Mouse (Mus musculus): Measurements from ENCODE around the gene Clta. TPM values are rescaled to one million over a fixed set of nuclear protein-coding genes. Genes with fewer than 3 reads are reported as not detected.
"Not testable (repeated sequence)": the region's sequence is repeated elsewhere in the genome, so short reads cannot be mapped to it uniquely, and the experiment has no call there.

Gene Clta
- polyA plus RNA-seq, 1 experiment: not detected

GRCm38 (mm10) chr4:44028303-44029135, 24.3 kb downstream of the Clta start:
- no peak for TF ChIP-seq POLR2A (IDR thresholded peaks at IDR 0.05; ENCODE audit: insufficient read depth, low read depth, low read length)
- TF ChIP-seq CTCF (IDR thresholded peaks at IDR 0.05; ENCODE audit: insufficient read depth, low read depth, low read length): no peak
- 26% methylated on average over 16 of the region's 16 CpGs for WGBS
- Histone ChIP-seq H3K27ac (ENCODE audit: insufficient read depth, low read depth, low read length) (peak overlapping the region; percentile 90), H3K4me1 (ENCODE audit: control insufficient read depth, insufficient read depth, low read length) (peaks cover 22% of the 10 kb centered on the region), H3K4me3 (ENCODE audit: insufficient read depth, low read depth, low read length) (no peak overlapping the region)

- WGBS: 69% methylated on average over 15 of the region's 15 CpGs
- Histone ChIP-seq H3K4me3 (ENCODE audit: insufficient read depth, low read depth, low read length) (no peak overlapping the region), H3K4me1 (ENCODE audit: control insufficient read depth, insufficient read depth, low read length) (peaks cover 19% of the 10 kb centered on the region), H3K27ac (ENCODE audit: insufficient read depth, low read depth, low read length) (no peak overlapping the region)
- no peak for TF ChIP-seq CTCF (IDR thresholded peaks at IDR 0.05; ENCODE audit: insufficient read depth, low read depth, low read length)
- TF ChIP-seq POLR2A (IDR thresholded peaks at IDR 0.05; ENCODE audit: insufficient read depth, low read depth, low read length): no peak
These were observed 25.4 kb downstream of the Clta start for GRCm38 (mm10) chr4:44029661-44030066.

- Histone ChIP-seq H3K4me3 (ENCODE audit: insufficient read depth, low read depth, low read length) (no peak overlapping the region), H3K4me1 (ENCODE audit: control insufficient read depth, insufficient read depth, low read length) (peaks cover 17% of the 10 kb centered on the region), H3K27ac (ENCODE audit: insufficient read depth, low read depth, low read length) (no peak overlapping the region)
- TF ChIP-seq POLR2A (IDR thresholded peaks at IDR 0.05; ENCODE audit: insufficient read depth, low read depth, low read length) (no peak), CTCF (IDR thresholded peaks at IDR 0.05; ENCODE audit: insufficient read depth, low read depth, low read length) (no peak)
- WGBS: 57% methylated on average over 5 of the region's 5 CpGs
These were observed 27.3 kb downstream of the Clta start for GRCm38 (mm10) chr4:44031521-44031920.

GRCm38 (mm10) chr4:44036455-44036854, 32.2 kb downstream of the Clta start:
- TF ChIP-seq POLR2A (IDR thresholded peaks at IDR 0.05; ENCODE audit: insufficient read depth, low read depth, low read length) (no peak), CTCF (IDR thresholded peaks at IDR 0.05; ENCODE audit: insufficient read depth, low read depth, low read length) (no peak)
- no peak overlapping the region for H3K27ac ChIP-seq (ENCODE audit: insufficient read depth, low read depth, low read length)
- WGBS: 76% methylated on average over 5 of the region's 5 CpGs
- H3K4me3 ChIP-seq (ENCODE audit: insufficient read depth, low read depth, low read length): no peak overlapping the region
- no peaks in the 10 kb centered on the region for H3K4me1 ChIP-seq (ENCODE audit: control insufficient read depth, insufficient read depth, low read length)

- Histone ChIP-seq H3K27ac (ENCODE audit: insufficient read depth, low read depth, low read length) (no peak overlapping the region), H3K4me1 (ENCODE audit: control insufficient read depth, insufficient read depth, low read length) (no peaks in the 10 kb centered on the region), H3K4me3 (ENCODE audit: insufficient read depth, low read depth, low read length) (no peak overlapping the region)
- no peak for TF ChIP-seq CTCF (IDR thresholded peaks at IDR 0.05; ENCODE audit: insufficient read depth, low read depth, low read length)
- no peak for TF ChIP-seq POLR2A (IDR thresholded peaks at IDR 0.05; ENCODE audit: insufficient read depth, low read depth, low read length)
- WGBS: 92% methylated on average over 4 of the region's 4 CpGs
These were observed 36.5 kb downstream of the Clta start for GRCm38 (mm10) chr4:44040802-44041201.

GRCm38 (mm10) chr4:44042429-44042828, 38.2 kb downstream of the Clta start:
- no peaks in the 10 kb centered on the region for H3K4me1 ChIP-seq (ENCODE audit: control insufficient read depth, insufficient read depth, low read length)
- no peak for TF ChIP-seq POLR2A (IDR thresholded peaks at IDR 0.05; ENCODE audit: insufficient read depth, low read depth, low read length)
- no peak for TF ChIP-seq CTCF (IDR thresholded peaks at IDR 0.05; ENCODE audit: insufficient read depth, low read depth, low read length)
- H3K4me3 ChIP-seq (ENCODE audit: insufficient read depth, low read depth, low read length): no peak overlapping the region
- H3K27ac ChIP-seq (ENCODE audit: insufficient read depth, low read depth, low read length): no peak overlapping the region
- WGBS: 78% methylated on average over 5 of the region's 5 CpGs

GRCm38 (mm10) chr4:44043182-44043581, 38.9 kb downstream of the Clta start:
- H3K4me3 ChIP-seq (ENCODE audit: insufficient read depth, low read depth, low read length); H3K27ac ChIP-seq (ENCODE audit: insufficient read depth, low read depth, low read length); H3K4me1 ChIP-seq (ENCODE audit: control insufficient read depth, insufficient read depth, low read length): not testable (repeated sequence)
- WGBS: 98% methylated on average over 4 of the region's 4 CpGs

- Histone ChIP-seq H3K4me3 (ENCODE audit: insufficient read depth, low read depth, low read length) (no peak overlapping the region), H3K27ac (ENCODE audit: insufficient read depth, low read depth, low read length) (no peak overlapping the region), H3K4me1 (ENCODE audit: control insufficient read depth, insufficient read depth, low read length) (no peaks in the 10 kb centered on the region)
- WGBS: 93% methylated on average over 5 of the region's 5 CpGs
- TF ChIP-seq CTCF (IDR thresholded peaks at IDR 0.05; ENCODE audit: insufficient read depth, low read depth, low read length) (no peak), POLR2A (IDR thresholded peaks at IDR 0.05; ENCODE audit: insufficient read depth, low read depth, low read length) (no peak)
These were observed 40.6 kb downstream of the Clta start for GRCm38 (mm10) chr4:44044685-44045356.

- no peaks in the 10 kb centered on the region for H3K4me1 ChIP-seq (ENCODE audit: control insufficient read depth, insufficient read depth, low read length)
- H3K4me3 ChIP-seq (ENCODE audit: insufficient read depth, low read depth, low read length): no peak overlapping the region
- TF ChIP-seq CTCF (IDR thresholded peaks at IDR 0.05; ENCODE audit: insufficient read depth, low read depth, low read length) (no peak), POLR2A (IDR thresholded peaks at IDR 0.05; ENCODE audit: insufficient read depth, low read depth, low read length) (no peak)
- 87% methylated on average over 5 of the region's 5 CpGs for WGBS
- H3K27ac ChIP-seq (ENCODE audit: insufficient read depth, low read depth, low read length): no peak overlapping the region
These were observed 41.8 kb downstream of the Clta start for GRCm38 (mm10) chr4:44046066-44046465.
